Mouse (Mus musculus) stomach, embryonic 14.5 days (tissue): ENCODE data around the gene Man1c1. TPM values are rescaled to one million over a fixed set of nuclear protein-coding genes. Genes with fewer than 3 reads are reported as not detected.

ENCODE experiments used
- ATAC-seq: fragments of 200-750 bp; cut with Nextera tagmentation; 2 replicates; pipeline ENCODE4 v1.8.0; 2017; ENCODE audit warnings: low read depth, moderate TSS enrichment; ENCODE audit not compliant: insufficient number of reproducible peaks, insufficient read depth, low FRiP score
- H3K27ac ChIP-seq: fragments of 300-500 bp; sonication (generic); 2 replicates; pipeline ENCODE4 v1.5.1; 2014; ENCODE audit warnings: mild to moderate bottlenecking, low read length, moderate library complexity, mixed read lengths
- H3K27me3 ChIP-seq: fragments of 300-500 bp; sonication (generic); 2 replicates; pipeline ENCODE4 v1.6.1; 2014; ENCODE audit warnings: low read length, control low read depth, mixed read lengths; ENCODE audit not compliant: control insufficient read depth, insufficient read depth
- H3K36me3 ChIP-seq: fragments of 300-500 bp; sonication (generic); 2 replicates; pipeline ENCODE4 v1.6.1; 2014; ENCODE audit warnings: mild to moderate bottlenecking, control low read depth, low read length, moderate library complexity, mixed read lengths; ENCODE audit not compliant: control insufficient read depth, insufficient read depth
- H3K4me1 ChIP-seq: fragments of 300-500 bp; sonication (generic); 2 replicates; pipeline ENCODE4 v1.6.1; 2014; ENCODE audit warnings: low read length, control low read depth, mixed read lengths; ENCODE audit not compliant: control insufficient read depth, insufficient read depth
- H3K4me2 ChIP-seq: fragments of 300-500 bp; sonication (generic); replicated peaks from 2 replicates; pipeline ENCODE4 v1.6.1; 2014; ENCODE audit warnings: low read depth, low read length, control low read depth
- H3K4me3 ChIP-seq: fragments of 300-500 bp; sonication (generic); 2 replicates; pipeline ENCODE4 v1.5.1; 2014; ENCODE audit warnings: low read depth, low read length, control low read depth
- H3K9ac ChIP-seq: fragments of 300-500 bp; sonication (generic); replicated peaks from 2 replicates; pipeline ENCODE4 v1.6.1; 2014; ENCODE audit warnings: low read depth, mild to moderate bottlenecking, control low read depth, low read length, moderate library complexity, mixed read lengths
- H3K9me3 ChIP-seq: fragments of 300-500 bp; sonication (generic); 2 replicates; pipeline ENCODE4 v1.6.1; 2016; ENCODE audit warnings: low read depth, low read length, control low read depth; ENCODE audit not compliant: control insufficient read depth
- WGBS: fragments of 180-500 bp; shearing (Covaris S2); extraction: QIAGEN DNeasy Blood & Tissue Kit; methylation state at CpG from one replicate; pipeline ENCODE4 v1.1.7; 2014; 5-methylcytosine and 5-hydroxymethylcytosine counted together
- polyA plus RNA-seq: library from polyadenylated mRNA; unstranded; fragments of >200 nt; fragmentation: Nextera tagmentation; extraction: Ambion mirVana; gene quantifications from 2 replicates; pipeline ENCODE4 v1.2.1, GENCODE M21; 2014

The Man1c1 gene
- polyA plus RNA-seq, 1 experiment from 2014 or later = 1.7 TPM

DNA sequence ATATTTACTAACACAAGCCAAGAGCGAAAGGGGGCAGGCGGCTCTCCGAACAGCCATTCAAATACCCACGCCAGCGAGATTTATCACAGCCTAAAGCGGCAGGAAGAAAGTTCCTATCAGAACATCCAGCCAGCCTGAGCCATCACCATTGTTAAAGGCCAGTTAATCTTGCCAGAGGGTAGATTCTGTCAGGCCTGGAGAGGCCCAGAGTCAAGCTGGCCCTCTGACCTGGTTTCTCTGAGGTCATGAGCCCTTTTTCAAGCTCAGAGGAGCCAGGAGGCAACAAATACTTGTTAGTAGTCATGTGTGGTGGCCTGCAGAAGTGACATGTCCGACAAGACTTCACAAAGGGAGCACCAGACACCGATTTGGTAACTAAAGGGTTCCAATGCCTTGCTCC, 28.3 kb downstream of the Man1c1 start:
- no peak overlapping the region for H3K27ac ChIP-seq
- WGBS = 57% methylated on average over 8 of the region's 8 CpGs
- ATAC-seq = no peak

DNA sequence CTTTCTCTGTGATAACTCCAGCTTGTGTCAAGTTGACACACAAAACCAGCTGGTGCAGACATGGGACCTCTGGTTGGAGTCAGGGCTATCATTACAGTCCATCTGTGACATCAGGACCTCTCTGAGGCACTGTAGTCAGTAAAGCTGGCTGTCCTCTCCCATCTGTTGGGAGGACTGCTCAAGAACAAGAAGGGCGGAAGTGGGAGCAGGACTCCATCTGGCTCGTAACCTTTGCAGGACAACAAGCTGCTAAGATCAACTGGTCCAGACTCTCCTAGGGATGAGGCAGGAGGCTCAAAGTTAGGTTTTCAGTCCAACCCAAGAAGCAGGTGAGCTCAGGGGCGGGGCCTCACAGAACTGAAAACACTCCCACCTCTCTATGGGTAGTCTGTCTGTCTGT, 29.1 kb downstream of the Man1c1 start:
- H3K4me1 ChIP-seq = no peaks in the 10 kb centered on the region
- H3K4me2 ChIP-seq = no peak overlapping the region
- H3K9ac ChIP-seq = no peak overlapping the region
- no peaks in the 10 kb centered on the region for H3K27me3 ChIP-seq
- 85% methylated on average over 3 of the region's 3 CpGs for WGBS
- no peak overlapping the region for H3K4me3 ChIP-seq
- no peak for ATAC-seq
- H3K27ac ChIP-seq = no peak overlapping the region
- no peaks in the 10 kb centered on the region for H3K9me3 ChIP-seq
- no peaks in the 10 kb centered on the region for H3K36me3 ChIP-seq

More for the DNA sequence above, 28.3 kb downstream of the Man1c1 start:
- Histone ChIP-seq H3K9me3 (no peaks in the 10 kb centered on the region), H3K36me3 (no peaks in the 10 kb centered on the region), H3K27me3 (no peaks in the 10 kb centered on the region), H3K4me2 (no peak overlapping the region), H3K4me1 (no peaks in the 10 kb centered on the region), H3K9ac (no peak overlapping the region), H3K4me3 (no peak overlapping the region)

DNA sequence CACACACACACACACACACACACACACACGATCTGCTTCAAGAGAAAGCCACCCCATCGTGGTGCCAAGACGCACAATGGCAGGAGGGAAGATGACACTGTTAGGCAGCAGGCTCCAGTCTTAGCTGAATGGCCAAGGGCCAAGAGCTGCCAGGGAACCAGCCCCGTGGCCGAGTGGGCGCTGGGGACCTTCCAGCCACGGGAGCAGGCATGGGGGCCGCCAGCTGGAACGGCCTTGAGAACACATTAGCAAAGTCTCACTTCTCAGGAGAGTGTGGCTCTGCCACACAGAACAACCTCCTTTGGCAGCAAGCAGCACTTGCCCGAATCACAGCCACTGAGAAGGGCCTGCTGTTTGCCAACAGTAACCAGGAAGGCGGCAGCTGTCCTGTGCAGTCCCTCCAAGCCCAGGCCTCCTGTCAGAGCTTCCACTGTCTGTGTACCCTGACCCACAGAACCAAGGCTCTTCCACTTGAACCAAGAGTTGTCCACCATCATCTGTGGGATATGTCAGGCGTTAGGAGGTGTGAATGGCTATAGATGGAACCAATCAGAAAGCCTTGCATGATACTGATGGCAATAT, 30.1 kb downstream of the Man1c1 start:
- Histone ChIP-seq H3K27ac (no peak overlapping the region), H3K4me3 (no peak overlapping the region), H3K4me2 (no peak overlapping the region), H3K4me1 (no peaks in the 10 kb centered on the region), H3K9ac (no peak overlapping the region), H3K27me3 (no peaks in the 10 kb centered on the region), H3K9me3 (no peaks in the 10 kb centered on the region), H3K36me3 (no peaks in the 10 kb centered on the region)
- ATAC-seq = no peak
- WGBS = 90% methylated on average over 12 of the region's 12 CpGs

DNA sequence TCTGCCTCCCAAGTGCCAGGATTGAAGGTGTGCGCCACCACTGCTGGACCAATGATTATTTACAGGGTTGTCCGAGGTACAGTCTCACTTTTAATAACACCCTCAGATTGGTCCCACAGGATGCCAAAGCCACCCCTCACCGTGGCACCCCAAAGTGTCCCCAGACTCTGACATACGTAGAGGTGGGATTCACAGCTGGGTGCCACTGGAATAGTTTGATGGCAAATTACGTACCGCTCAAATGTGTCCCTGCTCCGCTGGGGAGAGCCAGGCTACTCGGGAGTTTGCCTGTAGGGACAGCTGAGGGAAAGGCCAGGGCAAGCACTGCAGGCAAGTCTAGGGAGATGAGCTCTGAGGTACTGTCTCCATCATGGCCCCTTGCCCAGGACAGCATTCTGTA, 30.9 kb downstream of the Man1c1 start:
- WGBS = 91% methylated on average over 8 of the region's 8 CpGs
- ATAC-seq = no peak

DNA sequence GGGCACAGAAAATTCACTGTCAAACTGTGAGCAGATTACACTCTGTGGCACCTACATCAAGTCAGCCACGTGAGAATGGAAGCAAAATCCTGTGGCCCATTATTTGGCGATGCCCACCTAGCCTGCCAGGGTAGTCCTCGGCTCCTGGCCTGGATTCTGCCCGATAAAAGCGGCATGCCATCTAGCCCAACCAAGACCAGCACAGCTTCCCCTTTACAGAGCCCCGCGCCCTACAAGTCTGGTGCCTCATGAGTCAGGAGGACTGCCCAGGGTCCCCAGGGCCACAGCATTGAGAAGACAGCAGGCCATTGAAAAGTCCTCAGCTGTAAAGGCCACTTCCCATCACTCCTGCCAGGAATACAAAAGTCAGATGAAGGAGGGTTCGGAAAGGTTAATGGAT, 31.8 kb downstream of the Man1c1 start:
- Histone ChIP-seq H3K9ac (no peak overlapping the region), H3K4me2 (no peak overlapping the region), H3K27me3 (no peaks in the 10 kb centered on the region), H3K4me1 (no peaks in the 10 kb centered on the region), H3K9me3 (no peaks in the 10 kb centered on the region), H3K36me3 (no peaks in the 10 kb centered on the region), H3K4me3 (no peak overlapping the region), H3K27ac (no peak overlapping the region)
- ATAC-seq = no peak
- WGBS = 85% methylated on average over 8 of the region's 8 CpGs

More for the DNA sequence above, 30.9 kb downstream of the Man1c1 start:
- Histone ChIP-seq H3K9me3 (no peaks in the 10 kb centered on the region), H3K4me3 (no peak overlapping the region), H3K27me3 (no peaks in the 10 kb centered on the region), H3K36me3 (no peaks in the 10 kb centered on the region), H3K4me1 (no peaks in the 10 kb centered on the region), H3K9ac (no peak overlapping the region), H3K27ac (no peak overlapping the region), H3K4me2 (no peak overlapping the region)

DNA sequence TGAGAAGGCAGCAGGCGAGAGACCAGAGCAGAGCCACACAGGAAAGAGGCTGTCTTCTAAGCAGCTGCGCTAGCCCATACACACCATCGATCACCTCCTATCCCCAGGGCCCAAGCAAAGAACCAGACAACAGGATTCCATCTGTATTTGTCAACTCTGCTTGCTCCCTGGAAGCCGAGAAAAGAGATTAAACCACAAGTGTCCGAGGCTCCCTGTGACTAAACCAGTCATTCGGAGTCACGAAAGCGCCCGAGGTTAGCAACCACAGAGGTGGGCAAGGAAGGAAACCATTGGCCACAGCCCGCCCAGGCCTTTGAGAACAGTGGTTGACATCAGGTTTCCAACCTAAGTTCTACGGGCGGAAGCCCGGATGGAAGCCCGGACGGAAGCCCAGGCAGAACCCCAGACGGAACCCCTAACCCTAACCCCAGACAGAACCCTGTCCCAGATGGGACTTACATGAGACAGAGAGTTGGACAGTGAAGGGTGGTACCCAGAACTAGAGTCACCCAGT, 32.4 kb downstream of the Man1c1 start:
- Histone ChIP-seq H3K4me3 (no peak overlapping the region), H3K4me2 (no peak overlapping the region), H3K36me3 (no peaks in the 10 kb centered on the region), H3K27ac (no peak overlapping the region), H3K9me3 (no peaks in the 10 kb centered on the region), H3K9ac (no peak overlapping the region), H3K27me3 (no peaks in the 10 kb centered on the region), H3K4me1 (no peaks in the 10 kb centered on the region)
- ATAC-seq = no peak
- WGBS = 79% methylated on average over 16 of the region's 16 CpGs

DNA sequence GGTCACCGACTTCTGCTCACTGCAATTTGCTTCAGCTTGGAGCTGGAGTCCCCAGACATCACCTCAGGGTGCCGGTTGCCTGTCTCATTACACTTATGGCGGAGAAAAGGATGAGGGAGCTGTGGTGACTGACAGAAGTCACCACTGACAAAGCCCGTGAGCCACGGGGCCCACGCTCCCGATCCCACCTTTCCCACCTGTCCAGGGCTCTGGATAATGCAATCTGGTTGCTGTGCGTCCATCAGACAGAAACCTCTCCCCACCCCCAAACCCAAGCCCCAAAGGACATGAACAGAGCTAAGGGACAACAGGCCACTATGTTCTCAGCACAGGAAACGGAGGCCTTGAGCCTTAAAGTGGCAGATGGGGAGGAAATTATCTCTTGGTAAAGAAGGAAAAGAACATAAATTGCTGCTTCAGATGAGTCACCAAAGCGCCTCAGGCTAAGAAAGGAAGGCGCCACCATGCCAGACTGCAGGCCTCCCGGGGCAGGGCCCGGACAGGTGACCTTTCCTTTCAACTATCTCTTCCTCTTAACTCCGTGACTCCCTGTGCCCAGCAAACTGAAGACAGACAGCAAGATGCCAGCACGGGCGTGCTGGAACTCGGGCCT, 34.2 kb downstream of the Man1c1 start:
- WGBS = 68% methylated on average over 17 of the region's 17 CpGs
- no peaks in the 10 kb centered on the region for H3K27me3 ChIP-seq
- no peak overlapping the region for H3K27ac ChIP-seq
- no peak for ATAC-seq
- H3K4me1 ChIP-seq = no peaks in the 10 kb centered on the region
- no peak overlapping the region for H3K4me3 ChIP-seq
- H3K9me3 ChIP-seq = no peaks in the 10 kb centered on the region
- H3K36me3 ChIP-seq = no peaks in the 10 kb centered on the region
- H3K9ac ChIP-seq = no peak overlapping the region
- no peak overlapping the region for H3K4me2 ChIP-seq

DNA sequence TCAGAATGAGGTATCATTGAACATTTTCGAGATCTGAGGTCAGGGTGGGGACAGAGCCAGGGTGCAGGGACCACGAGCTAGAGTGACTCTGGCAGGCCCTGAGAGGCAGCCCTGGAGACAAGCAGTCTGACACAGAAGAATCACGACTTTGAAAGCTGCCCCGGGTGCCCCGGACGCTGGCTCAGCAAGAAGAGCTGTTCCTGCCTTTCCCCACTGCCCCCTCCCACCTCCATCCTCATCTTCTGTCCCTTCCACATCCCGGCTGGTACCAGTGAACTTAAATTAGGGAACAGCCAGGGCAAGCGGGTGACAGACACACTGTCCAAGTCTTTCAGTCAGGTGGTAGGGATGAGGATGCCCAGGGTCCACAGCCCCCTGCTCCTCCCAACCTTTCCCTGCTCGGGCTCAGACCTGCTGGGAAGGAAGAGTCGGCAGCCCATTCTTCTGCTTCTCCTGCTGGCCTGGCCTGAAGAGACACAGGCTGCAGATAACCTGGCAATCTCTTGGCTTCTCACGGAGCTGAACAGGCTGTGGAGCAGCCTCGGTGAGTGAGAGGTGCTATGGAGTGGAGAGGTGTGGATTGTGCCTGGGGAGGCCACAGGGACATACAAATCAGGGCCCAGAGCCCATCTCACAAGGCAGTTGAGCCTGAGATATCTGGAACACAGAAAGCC, 35.6 kb downstream of the Man1c1 start:
- Histone ChIP-seq H3K27ac (no peak overlapping the region), H3K36me3 (no peaks in the 10 kb centered on the region), H3K4me2 (no peak overlapping the region), H3K9ac (no peak overlapping the region), H3K27me3 (no peaks in the 10 kb centered on the region), H3K4me1 (no peaks in the 10 kb centered on the region), H3K4me3 (no peak overlapping the region), H3K9me3 (no peaks in the 10 kb centered on the region)
- 62% methylated on average over 12 of the region's 12 CpGs for WGBS
- ATAC-seq = no peak
